Mouse (Mus musculus) heart, embryonic 14.5 days (tissue): ENCODE measurements around the gene Zc3h4. TPM values are rescaled to one million over a fixed set of nuclear protein-coding genes. Genes with fewer than 3 reads are reported as not detected.

Experiments
- ATAC-seq: fragments of 200-750 bp; cut with Nextera tagmentation; 2 replicates; pipeline ENCODE4 v1.8.0; 2017; ENCODE audit warnings: low read depth, moderate TSS enrichment; ENCODE audit not compliant: insufficient number of reproducible peaks, insufficient read depth, low FRiP score
- H3K27ac ChIP-seq, 2 experiments: fragments of 200-500 bp in 1 of 2; fragments of 300-500 bp in 1 of 2; sonication (generic) in 1 of 2; replicated peaks in 1 of 2; 2 replicates each; pipeline ENCODE4 v1.5.1; 2012 to 2014; ENCODE audit warnings: low read depth in 2 of 2, low read length in 2 of 2, control low read depth in 1 of 2, mild to moderate bottlenecking in 1 of 2, mixed read lengths in 1 of 2; ENCODE audit not compliant: control insufficient read depth in 1 of 2, insufficient read depth in 1 of 2
- H3K27me3 ChIP-seq: fragments of 300-500 bp; sonication (generic); 2 replicates; pipeline ENCODE4 v1.6.1; 2014; ENCODE audit warnings: mild to moderate bottlenecking, low read length, control low read depth; ENCODE audit not compliant: control insufficient read depth, insufficient read depth
- H3K36me3 ChIP-seq: fragments of 300-500 bp; sonication (generic); 2 replicates; pipeline ENCODE4 v1.6.1; 2014; ENCODE audit warnings: mild to moderate bottlenecking, control low read depth, low read length, mixed read lengths; ENCODE audit not compliant: control insufficient read depth, insufficient read depth
- H3K4me1 ChIP-seq, 2 experiments: fragments of 200-500 bp in 1 of 2; fragments of 300-500 bp in 1 of 2; sonication (generic) in 1 of 2; 2 replicates each; pipeline ENCODE4 v1.6.1; 2012 to 2014; ENCODE audit warnings: low read length in 2 of 2, control low read depth in 1 of 2, mixed read lengths in 1 of 2; ENCODE audit not compliant: control insufficient read depth in 2 of 2, insufficient read depth in 2 of 2
- H3K4me2 ChIP-seq: fragments of 300-500 bp; sonication (generic); 2 replicates; pipeline ENCODE4 v1.6.1; 2014; ENCODE audit warnings: mild to moderate bottlenecking, low read length
- H3K4me3 ChIP-seq, 2 experiments: fragments of 200-500 bp in 1 of 2; fragments of 300-500 bp in 1 of 2; sonication (generic) in 1 of 2; 2 replicates each; pipeline ENCODE4 v1.5.1; 2012 to 2014; ENCODE audit warnings: low read length in 2 of 2, mild to moderate bottlenecking in 2 of 2, control low read depth in 1 of 2, low read depth in 1 of 2, moderate library complexity in 1 of 2; ENCODE audit not compliant: control insufficient read depth in 1 of 2, insufficient read depth in 1 of 2
- H3K9ac ChIP-seq: fragments of 300-500 bp; sonication (generic); 2 replicates; pipeline ENCODE4 v1.6.1; 2014; ENCODE audit warnings: mild to moderate bottlenecking, low read length
- H3K9me3 ChIP-seq: fragments of 300-500 bp; sonication (generic); 2 replicates; pipeline ENCODE4 v1.6.1; 2016; ENCODE audit warnings: low read length, control low read depth; ENCODE audit not compliant: control insufficient read depth
- WGBS: fragments of 180-500 bp; shearing (Covaris S2); extraction: QIAGEN DNeasy Blood & Tissue Kit; methylation state at CpG from one replicate; pipeline ENCODE4 v1.1.7; 2014; 5-methylcytosine and 5-hydroxymethylcytosine counted together
- polyA plus RNA-seq: library from polyadenylated mRNA; unstranded; fragments of >200 nt; fragmentation: Nextera tagmentation; extraction: Ambion mirVana; gene quantifications from 2 replicates; pipeline ENCODE4 v1.2.1, GENCODE M21; 2014

Zc3h4 gene
- polyA plus RNA-seq, 1 experiment from 2014 or later: 10.6 TPM

GRCm38 (mm10) chr7:16461705-16462104 lies 61.0 kb downstream of the Zc3h4 start:
- WGBS: 73% methylated on average over 6 of the region's 6 CpGs

GRCm38 (mm10) chr7:16463214-16463613 lies 62.5 kb downstream of the Zc3h4 start:
- under 1% methylated on average over 14 of the region's 14 CpGs for WGBS
- ATAC-seq: no peak
- Histone ChIP-seq H3K36me3 (no peaks in the 10 kb centered on the region), H3K4me1 (no peaks in the 10 kb centered on the region), H3K4me2 (no peak overlapping the region), H3K9me3 (no peaks in the 10 kb centered on the region), H3K9ac (no peak overlapping the region), H3K4me3 (no peak overlapping the region), H3K27ac (no peak overlapping the region), H3K27me3 (peaks cover 27% of the 10 kb centered on the region)

More at GRCm38 (mm10) chr7:16461705-16462104, 61.0 kb downstream of the Zc3h4 start:
- ATAC-seq: no peak
- no peak overlapping the region for H3K4me3 ChIP-seq
- no peaks in the 10 kb centered on the region for H3K36me3 ChIP-seq
- H3K9ac ChIP-seq: no peak overlapping the region
- H3K9me3 ChIP-seq: no peaks in the 10 kb centered on the region
- H3K4me1 ChIP-seq: no peaks in the 10 kb centered on the region
- H3K27me3 ChIP-seq: peaks cover 23% of the 10 kb centered on the region
- no peak overlapping the region for H3K27ac ChIP-seq
- H3K4me2 ChIP-seq: no peak overlapping the region

- WGBS: 11% methylated on average over 8 of the region's 8 CpGs
- Histone ChIP-seq H3K9me3 (no peaks in the 10 kb centered on the region), H3K4me3 (no peak overlapping the region), H3K4me2 (no peak overlapping the region), H3K36me3 (no peaks in the 10 kb centered on the region), H3K27me3 (peaks cover 37% of the 10 kb centered on the region), H3K4me1 (no peaks in the 10 kb centered on the region), H3K9ac (no peak overlapping the region), H3K27ac (no peak overlapping the region)
- ATAC-seq: no peak
These were observed 64.5 kb downstream of the Zc3h4 start for GRCm38 (mm10) chr7:16465160-16465559.

GRCm38 (mm10) chr7:16465568-16465967 lies 64.9 kb downstream of the Zc3h4 start:
- WGBS: 81% methylated on average over 5 of the region's 5 CpGs
- peaks cover 35% of the 10 kb centered on the region for H3K27me3 ChIP-seq
- H3K27ac ChIP-seq: no peak overlapping the region
- H3K9ac ChIP-seq: no peak overlapping the region
- H3K4me3 ChIP-seq: no peak overlapping the region
- no peaks in the 10 kb centered on the region for H3K9me3 ChIP-seq
- H3K4me1 ChIP-seq: no peaks in the 10 kb centered on the region
- no peak overlapping the region for H3K4me2 ChIP-seq
- no peaks in the 10 kb centered on the region for H3K36me3 ChIP-seq
- no peak for ATAC-seq

- H3K27me3 ChIP-seq: peaks cover 35% of the 10 kb centered on the region
- no peaks in the 10 kb centered on the region for H3K4me1 ChIP-seq
- no peak for ATAC-seq
- H3K27ac ChIP-seq: no peak overlapping the region
- H3K4me2 ChIP-seq: no peak overlapping the region
- WGBS: 55% methylated on average over 4 of the region's 4 CpGs
- H3K36me3 ChIP-seq: no peaks in the 10 kb centered on the region
- H3K9ac ChIP-seq: no peak overlapping the region
- no peak overlapping the region for H3K4me3 ChIP-seq
- H3K9me3 ChIP-seq: no peaks in the 10 kb centered on the region
These were observed 65.9 kb downstream of the Zc3h4 start for GRCm38 (mm10) chr7:16466565-16466964.

GRCm38 (mm10) chr7:16468115-16468514 lies 67.4 kb downstream of the Zc3h4 start:
- H3K27me3 ChIP-seq: peaks cover 44% of the 10 kb centered on the region
- ATAC-seq: no peak

GRCm38 (mm10) chr7:16471549-16471948 lies 70.8 kb downstream of the Zc3h4 start:
- H3K27ac ChIP-seq: no peak overlapping the region
- peaks cover 5 to 15% of the 10 kb centered on the region in 2 experiments; a peak in 3 of 4 replicates for H3K4me1 ChIP-seq
- no peak overlapping the region for H3K9ac ChIP-seq
- no peak overlapping the region for H3K4me3 ChIP-seq
- no peak for ATAC-seq
- peaks cover 73% of the 10 kb centered on the region for H3K27me3 ChIP-seq
- 40% methylated on average over 9 of the region's 9 CpGs for WGBS
- H3K9me3 ChIP-seq: no peaks in the 10 kb centered on the region
- no peaks in the 10 kb centered on the region for H3K36me3 ChIP-seq
- no peak overlapping the region for H3K4me2 ChIP-seq

More at GRCm38 (mm10) chr7:16468115-16468514, 67.4 kb downstream of the Zc3h4 start:
- no peaks in the 10 kb centered on the region for H3K9me3 ChIP-seq
- H3K4me1 ChIP-seq: no peaks in the 10 kb centered on the region
- WGBS: 31% methylated on average over 5 of the region's 5 CpGs
- H3K9ac ChIP-seq: no peak overlapping the region
- H3K36me3 ChIP-seq: no peaks in the 10 kb centered on the region
- H3K4me2 ChIP-seq: no peak overlapping the region
- no peak overlapping the region for H3K27ac ChIP-seq
- H3K4me3 ChIP-seq: no peak overlapping the region

GRCm38 (mm10) chr7:16472116-16472709 lies 71.5 kb downstream of the Zc3h4 start:
- Histone ChIP-seq H3K36me3 (no peaks in the 10 kb centered on the region), H3K4me2 (no peak overlapping the region), H3K4me1 (peaks cover 5 to 15% of the 10 kb centered on the region in 2 experiments; a peak in 3 of 4 replicates), H3K27ac (no peak overlapping the region), H3K9ac (no peak overlapping the region), H3K4me3 (no peak overlapping the region), H3K9me3 (no peaks in the 10 kb centered on the region), H3K27me3 (peaks cover 79% of the 10 kb centered on the region)
- ATAC-seq: no peak
- WGBS: 9% methylated on average over 17 of the region's 17 CpGs
